In the genomic region with DNA sequence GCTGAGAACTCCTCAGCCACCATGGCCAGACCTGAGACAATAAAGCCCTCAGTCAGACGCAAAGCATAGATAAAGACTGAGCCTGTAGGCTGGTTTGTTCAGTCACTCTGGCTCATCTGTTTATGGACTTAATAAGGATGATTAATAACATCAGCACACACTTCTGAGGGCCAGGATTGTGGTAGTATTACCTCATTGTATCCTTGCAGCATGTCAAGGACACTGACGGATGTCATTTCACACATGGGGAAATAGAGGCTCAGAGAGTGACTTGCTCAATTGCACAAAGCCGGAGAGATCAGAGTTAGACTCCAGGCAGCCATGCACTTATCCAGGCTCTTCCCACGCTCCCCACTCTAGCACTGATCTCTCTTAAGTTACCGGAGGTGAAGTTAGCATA, we compare ENCODE assay signal across 22 mouse cellular contexts. TPM values are rescaled to one million over a fixed set of nuclear protein-coding genes. Genes with fewer than 3 reads are reported as not detected.
A peak's percentile ranks its signal among the peaks of the same experiment; 100 is the strongest.
DNase-seq lines count a peak whose midpoint lies in the region; ATAC-seq lines count a peak whose summit lies in the region.
"Had no signal": no experiment of that assay in that cellular context is flagged by ENCODE, and none has a peak within 500 bp of the region (broad histone marks: within the 10 kb centered on the region; RNA-seq: fewer than 3 reads in every experiment).

No protein-coding gene starts in this region.

- H3K27me3 ChIP-seq in hindbrain, embryonic 10.5 days (ENCODE audit: insufficient read depth, poor library complexity, severe bottlenecking), result peaks cover 97% of the 10 kb centered on the region
- no peaks in the 10 kb centered on the region for H3K27me3 ChIP-seq in hindbrain, embryonic 16.5 days (replicated peaks; ENCODE audit: control insufficient read depth, insufficient read depth, low read length)

- WGBS in hindbrain, embryonic 10.5 days, result 86% methylated on average over 5 of the region's 5 CpGs
- 87% methylated on average over 5 of the region's 5 CpGs for WGBS in hindbrain, embryonic 16.5 days

- H3K9me3 ChIP-seq in hindbrain, embryonic 10.5 days, result no peaks in the 10 kb centered on the region
- H3K9me3 ChIP-seq in hindbrain, embryonic 16.5 days (ENCODE audit: control insufficient read depth, low read length), result no peaks in the 10 kb centered on the region
- H3K9me3 ChIP-seq: embryonic facial prominence, embryonic 13.5 days; embryonic facial prominence, embryonic 15.5 days; forebrain, embryonic 10.5 days; forebrain, embryonic 12.5 days had no signal

- peaks cover 51% of the 10 kb centered on the region for H3K4me1 ChIP-seq in hindbrain, embryonic 10.5 days (replicated peaks)
- H3K4me1 ChIP-seq in hindbrain, embryonic 16.5 days (ENCODE audit: control insufficient read depth, insufficient read depth, low read depth, low read length), result peaks cover 8% of the 10 kb centered on the region
- H3K4me1 ChIP-seq: embryonic facial prominence, embryonic 15.5 days had no signal

- H3K9ac ChIP-seq in hindbrain, embryonic 16.5 days (ENCODE audit: low read depth, low read length), result no peak overlapping the region
- H3K9ac ChIP-seq: embryonic facial prominence, embryonic 13.5 days; embryonic facial prominence, embryonic 15.5 days; forebrain, embryonic 12.5 days had no signal

- peak overlapping the region; percentile 82; the same call in 1 of the 2 replicates for H3K27ac ChIP-seq in hindbrain, embryonic 10.5 days
- H3K27ac ChIP-seq in hindbrain, embryonic 16.5 days (ENCODE audit: low read depth, low read length), result no peak overlapping the region
- H3K27ac ChIP-seq: embryonic facial prominence, embryonic 13.5 days; embryonic facial prominence, embryonic 15.5 days; forebrain, embryonic 12.5 days had no signal

- no peak overlapping the region for H3K4me2 ChIP-seq in hindbrain, embryonic 16.5 days (ENCODE audit: low read length)
- H3K4me2 ChIP-seq: embryonic facial prominence, embryonic 13.5 days; embryonic facial prominence, embryonic 15.5 days; forebrain, embryonic 12.5 days had no signal

- H3K4me3 ChIP-seq in hindbrain, embryonic 10.5 days, result no peak overlapping the region
- H3K4me3 ChIP-seq in hindbrain, embryonic 16.5 days (ENCODE audit: low read length), result no peak overlapping the region
- H3K4me3 ChIP-seq: embryonic facial prominence, embryonic 13.5 days; embryonic facial prominence, embryonic 15.5 days; forebrain, embryonic 12.5 days had no signal

- H3K36me3 ChIP-seq in hindbrain, embryonic 10.5 days, result no peaks in the 10 kb centered on the region
- H3K36me3 ChIP-seq in hindbrain, embryonic 16.5 days (ENCODE audit: control insufficient read depth, insufficient read depth, low read length), result no peaks in the 10 kb centered on the region
- H3K36me3 ChIP-seq: embryonic facial prominence, embryonic 13.5 days; embryonic facial prominence, embryonic 15.5 days; forebrain, embryonic 10.5 days; forebrain, embryonic 12.5 days had no signal

- DNase-seq in adrenal gland, adult 2 months, result peak; percentile 80
- no peak for DNase-seq in adrenal gland, adult 18-20 months (ENCODE audit: low spot score in 2 of 2)
- no peak for DNase-seq in hindbrain, embryonic 10.5 days (ENCODE audit: low spot score)
- DNase-seq in gonadal fat pad, adult 2 months (ENCODE audit: low read depth), result peak; percentile 36
- no peak for DNase-seq in right cerebral cortex, adult 18-20 months
- DNase-seq: adrenal gland, postnatal 25 days; cerebellum, adult 11 months; cerebellum, adult 18-20 months; cerebellum, adult 8-10 months; cerebellum, adult 9-11 months; cerebellum, postnatal 14 days; cerebellum, postnatal 36 days; embryo, embryonic 11 days had no signal

- ATAC-seq in hindbrain, embryonic 16.5 days, result no peak
- ATAC-seq: forebrain, embryonic 14.5 days; forebrain, embryonic 16.5 days had no signal

RNA-seq across cellular contexts. Expression of a gene that starts 15.7 kb away (rescaled TPM):
- total RNA-seq in adrenal gland, adult 2 months (2021), result 100 to 1,000 TPM; 302 to 765 TPM
- polyA plus RNA-seq in adrenal gland, adult 2 months (2012; rRNA removed), result 836 and 1,436 TPM in 2 replicates
- total RNA-seq in adrenal gland, adult 18-20 months (2021), result 1,000 to 10,000 TPM in 1 of 2 experiments, 100 to 1,000 TPM in 1; 563 to 1,005 TPM
- polyA plus RNA-seq in hindbrain, embryonic 10.5 days (2016; fragmentation: Nextera tagmentation; extraction: Ambion mirVana), result 0.07 and 0.15 TPM in 2 replicates
- polyA plus RNA-seq in hindbrain, embryonic 16.5 days (2015; fragmentation: Nextera tagmentation; extraction: Ambion mirVana), result 0.16 TPM in 1 of 2 replicates, not detected in the other
- 0.23 and 0.30 TPM in 2 replicates for polyA plus RNA-seq in gonadal fat pad, adult 2 months (2012; rRNA removed)
- total RNA-seq: common myeloid progenitor, adult 5-6 weeks; MEL had no signal

RNA-seq across cellular contexts. Expression of a gene that starts 54.7 kb away (rescaled TPM):
- total RNA-seq in adrenal gland, adult 2 months (2021), result 100 to 1,000 TPM; 278 to 283 TPM
- polyA plus RNA-seq in adrenal gland, adult 2 months (2012; rRNA removed), result 25.0 and 29.1 TPM in 2 replicates
- 100 to 1,000 TPM; 278 to 331 TPM for total RNA-seq in adrenal gland, adult 18-20 months (2021)
- 319 and 334 TPM in 2 replicates for polyA plus RNA-seq in hindbrain, embryonic 10.5 days (2016; fragmentation: Nextera tagmentation; extraction: Ambion mirVana)
- polyA plus RNA-seq in hindbrain, embryonic 16.5 days (2015; fragmentation: Nextera tagmentation; extraction: Ambion mirVana), result 273 and 299 TPM in 2 replicates
- polyA plus RNA-seq in gonadal fat pad, adult 2 months (2012; rRNA removed), result 97.1 and 118 TPM in 2 replicates

Comparison
In these comparisons a context has a peak if more than half of its experiments do, and no peak if none do; other contexts are left out.
1. DNase-seq: peak in adrenal gland, adult 2 months (single experiment) and gonadal fat pad, adult 2 months (single experiment); none in adrenal gland, adult 18-20 months (0 of 2), hindbrain, embryonic 10.5 days (single experiment) and right cerebral cortex, adult 18-20 months (single experiment).
2. RNA of a gene that starts 15.7 kb away (polyA plus RNA-seq): 836 to 1,436 TPM in adrenal gland, adult 2 months; 0.23 to 0.30 TPM in gonadal fat pad, adult 2 months, 0.07 to 0.15 TPM in hindbrain, embryonic 10.5 days and 0.16 TPM in hindbrain, embryonic 16.5 days; every median in the first group is over 100 times any median in the second.